Mouse (Mus musculus): ENCODE measurements at regions not wholly inside any gene's neighbourhood (a gene's known extent, or its start where the extent isn't known, plus 50 kb on each side); places are given as distances from the start of the nearest gene placed in this dataset.

DNA sequence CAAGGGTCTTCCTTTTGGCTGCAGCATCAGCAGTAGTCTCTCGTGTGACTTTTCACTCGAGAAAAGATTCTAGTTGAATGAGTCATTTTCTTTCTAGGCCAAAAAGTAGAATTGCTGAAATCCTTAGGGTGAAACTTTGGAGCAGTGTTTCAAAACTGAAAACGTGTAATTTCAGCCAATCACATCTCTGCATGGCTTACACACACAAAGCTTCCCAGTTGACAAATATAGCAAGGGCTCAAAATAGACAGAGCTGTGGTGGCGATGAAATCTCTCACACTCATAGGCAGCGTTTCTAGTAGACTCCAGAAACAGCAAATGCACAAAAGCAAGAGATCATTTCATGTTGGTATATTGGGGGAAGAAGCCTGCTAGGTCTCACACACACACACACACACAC, 283.1 kb upstream of the Rsrc1 start:
- ATAC-seq = no peak
- Histone ChIP-seq H3K9ac (ENCODE audit: low read depth, low read length) (no peak overlapping the region), H3K4me3 (ENCODE audit: low read depth, low read length) (no peak overlapping the region), H3K9me3 (replicated peaks; ENCODE audit: control insufficient read depth, low read length, poor library complexity, severe bottlenecking) (no peaks in the 10 kb centered on the region), H3K4me2 (ENCODE audit: low read length) (no peak overlapping the region), H3K27me3 (ENCODE audit: control insufficient read depth, insufficient read depth, low read depth, low read length) (no peaks in the 10 kb centered on the region), H3K4me1 (ENCODE audit: control insufficient read depth, insufficient read depth, low read length) (no peaks in the 10 kb centered on the region), H3K27ac (ENCODE audit: low read length) (no peak overlapping the region), H3K36me3 (ENCODE audit: control insufficient read depth, insufficient read depth, low read length) (no peaks in the 10 kb centered on the region)
- 84% methylated on average over 5 of the region's 5 CpGs for whole genome bisulfite sequencing

DNA sequence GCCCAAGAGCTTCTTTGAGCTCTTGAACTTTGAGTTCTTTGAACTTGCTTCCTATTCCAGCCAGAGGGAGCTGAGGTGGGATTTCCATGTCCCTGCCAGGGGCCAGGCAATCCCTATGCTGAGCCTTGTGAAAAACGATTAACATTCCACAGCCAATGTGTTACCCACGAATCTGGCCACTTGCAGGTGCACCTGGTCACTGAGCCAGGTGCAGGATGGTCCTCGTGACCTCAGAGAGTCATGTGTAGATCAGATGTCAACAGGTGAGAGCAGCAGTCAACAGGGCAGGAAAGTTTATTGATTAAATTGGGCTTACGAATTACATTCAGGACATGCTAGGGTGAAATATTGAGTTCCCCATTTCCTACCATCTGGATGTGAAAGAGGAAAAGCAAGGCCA, 275.4 kb upstream of the Rsrc1 start:
- no peak overlapping the region for H3K4me2 ChIP-seq (ENCODE audit: low read length)
- WGBS = 85% methylated on average over 4 of the region's 4 CpGs
- H3K36me3 ChIP-seq (ENCODE audit: control insufficient read depth, insufficient read depth, low read length) = no peaks in the 10 kb centered on the region
- no peaks in the 10 kb centered on the region for H3K9me3 ChIP-seq (replicated peaks; ENCODE audit: control insufficient read depth, low read length, poor library complexity, severe bottlenecking)
- no peak overlapping the region for H3K9ac ChIP-seq (ENCODE audit: low read depth, low read length)
- no peak overlapping the region for H3K27ac ChIP-seq (ENCODE audit: low read length)
- H3K27me3 ChIP-seq (ENCODE audit: control insufficient read depth, insufficient read depth, low read depth, low read length) = no peaks in the 10 kb centered on the region
- no peak overlapping the region for H3K4me3 ChIP-seq (ENCODE audit: low read depth, low read length)
- ATAC-seq = no peak
- H3K4me1 ChIP-seq (ENCODE audit: control insufficient read depth, insufficient read depth, low read length) = no peaks in the 10 kb centered on the region

DNA sequence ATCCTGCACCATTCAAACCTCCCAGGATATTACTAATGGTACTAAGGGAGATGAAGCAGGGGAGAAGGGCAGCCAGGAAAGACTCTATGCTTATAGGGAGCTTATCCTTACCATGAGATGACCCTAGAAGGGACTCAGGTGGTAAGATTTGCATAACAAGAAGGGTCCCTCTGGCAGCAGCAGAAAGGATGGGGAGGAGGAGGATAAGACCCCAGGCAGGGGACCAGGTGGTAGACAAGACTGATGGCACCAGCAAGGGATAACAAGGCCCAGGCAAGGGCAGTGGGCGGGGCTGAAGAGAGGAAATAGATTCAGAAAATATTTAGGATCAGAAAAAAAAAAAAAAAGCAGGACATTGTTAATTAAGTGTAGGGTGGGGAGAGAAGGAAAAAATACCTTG, 245.7 kb upstream of the Rsrc1 start:
- H3K4me3 ChIP-seq (ENCODE audit: low read depth, low read length) = no peak overlapping the region
- no peak overlapping the region for H3K4me2 ChIP-seq (ENCODE audit: low read length)
- H3K27me3 ChIP-seq (ENCODE audit: control insufficient read depth, insufficient read depth, low read depth, low read length) = no peaks in the 10 kb centered on the region
- no peak overlapping the region for H3K9ac ChIP-seq (ENCODE audit: low read depth, low read length)
- no peaks in the 10 kb centered on the region; the same call in 1 of the 2 replicates for H3K4me1 ChIP-seq (ENCODE audit: control insufficient read depth, insufficient read depth, low read length)
- H3K9me3 ChIP-seq (replicated peaks; ENCODE audit: control insufficient read depth, low read length, poor library complexity, severe bottlenecking) = no peaks in the 10 kb centered on the region
- H3K36me3 ChIP-seq (ENCODE audit: control insufficient read depth, insufficient read depth, low read length) = no peaks in the 10 kb centered on the region
- WGBS = 78% methylated on average over 1 of the region's 1 CpGs
- no peak for ATAC-seq
- no peak overlapping the region for H3K27ac ChIP-seq (ENCODE audit: low read length)

DNA sequence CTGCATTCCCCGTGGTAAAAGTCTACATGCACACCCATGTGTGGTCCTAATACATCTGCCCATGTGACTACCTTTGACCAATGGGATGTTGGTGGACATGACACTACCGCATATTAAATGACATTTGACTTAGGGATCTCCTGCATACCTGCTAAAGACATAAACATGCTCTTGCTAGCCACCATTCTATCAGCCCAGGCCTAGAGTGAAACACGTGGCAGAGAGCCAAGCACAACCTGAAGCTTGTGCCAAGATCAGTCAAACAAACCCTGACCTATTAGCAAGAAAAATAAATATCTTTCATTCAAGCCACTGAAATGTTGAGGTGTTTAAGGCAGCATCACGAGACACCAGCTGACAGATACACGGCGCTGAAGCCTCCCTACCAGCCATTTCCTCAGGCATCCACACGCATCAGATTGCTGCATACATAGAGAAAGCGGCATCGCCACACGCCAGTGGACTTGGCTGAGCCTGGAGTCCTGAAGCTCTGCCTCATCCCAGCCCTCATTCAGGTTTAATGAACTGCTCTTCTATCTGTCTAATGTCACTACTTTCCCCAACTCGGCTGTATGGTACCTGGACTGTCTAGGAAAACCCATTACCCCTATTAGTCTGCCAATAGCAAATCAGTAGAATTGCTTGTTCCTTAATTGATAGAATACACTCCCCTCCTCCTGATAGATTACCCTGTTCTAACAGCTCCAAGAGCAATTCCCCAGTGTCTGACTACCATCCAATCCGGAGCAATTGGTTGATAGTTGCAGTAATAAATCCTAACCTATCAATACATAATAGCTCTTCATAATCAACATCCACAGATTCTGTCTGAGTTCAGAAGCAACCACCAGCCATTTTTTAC, 242.8 kb upstream of the Rsrc1 start:
- H3K4me3 ChIP-seq (ENCODE audit: low read depth, low read length) = no peak overlapping the region
- no peak overlapping the region for H3K9ac ChIP-seq (ENCODE audit: low read depth, low read length)
- no peaks in the 10 kb centered on the region for H3K27me3 ChIP-seq (ENCODE audit: control insufficient read depth, insufficient read depth, low read depth, low read length)
- H3K36me3 ChIP-seq (ENCODE audit: control insufficient read depth, insufficient read depth, low read length) = no peaks in the 10 kb centered on the region
- no peaks in the 10 kb centered on the region; the same call in 1 of the 2 replicates for H3K4me1 ChIP-seq (ENCODE audit: control insufficient read depth, insufficient read depth, low read length)
- H3K4me2 ChIP-seq (ENCODE audit: low read length) = no peak overlapping the region
- H3K27ac ChIP-seq (ENCODE audit: low read length) = no peak overlapping the region
- ATAC-seq = peak; percentile 50
- WGBS = 73% methylated on average over 12 of the region's 12 CpGs
- no peaks in the 10 kb centered on the region for H3K9me3 ChIP-seq (replicated peaks; ENCODE audit: control insufficient read depth, low read length, poor library complexity, severe bottlenecking)

DNA sequence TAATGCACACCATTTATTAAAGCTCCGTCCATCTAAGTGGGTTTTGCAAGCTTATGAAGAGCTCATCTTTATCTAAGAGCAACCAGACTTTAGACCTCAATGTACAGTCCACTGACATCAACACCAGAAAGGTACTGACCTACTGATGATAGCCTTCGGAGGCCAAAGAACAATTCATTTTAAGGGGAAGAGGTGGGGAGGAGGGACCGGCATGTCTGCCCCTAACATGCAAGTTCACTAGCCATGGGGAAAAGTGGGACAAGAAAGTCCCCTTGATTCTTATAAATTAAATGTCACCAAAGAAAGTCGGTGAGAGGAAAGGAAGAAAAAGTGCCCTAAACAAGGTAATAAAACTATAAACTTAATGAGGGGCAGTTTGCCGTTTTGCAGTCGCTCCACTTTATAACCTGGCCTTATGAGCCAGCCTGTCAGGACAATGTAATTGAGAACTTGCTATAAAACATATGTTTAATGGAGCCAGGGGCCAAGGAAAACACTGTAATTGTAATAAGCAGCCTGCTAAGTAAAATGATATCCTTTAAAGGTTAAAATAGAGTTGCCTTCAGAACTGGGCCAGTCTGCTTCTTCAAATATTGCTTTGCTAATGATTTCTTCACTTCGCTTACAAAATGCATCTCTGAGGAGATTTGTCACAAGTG, 241.7 kb upstream of the Rsrc1 start:
- H3K36me3 ChIP-seq (ENCODE audit: control insufficient read depth, insufficient read depth, low read length) = no peaks in the 10 kb centered on the region
- H3K4me1 ChIP-seq (ENCODE audit: control insufficient read depth, insufficient read depth, low read length) = no peaks in the 10 kb centered on the region; the same call in 1 of the 2 replicates
- 74% methylated on average over 7 of the region's 7 CpGs for WGBS
- no peak overlapping the region for H3K27ac ChIP-seq (ENCODE audit: low read length)
- no peak for ATAC-seq
- no peaks in the 10 kb centered on the region for H3K9me3 ChIP-seq (replicated peaks; ENCODE audit: control insufficient read depth, low read length, poor library complexity, severe bottlenecking)
- no peaks in the 10 kb centered on the region for H3K27me3 ChIP-seq (ENCODE audit: control insufficient read depth, insufficient read depth, low read depth, low read length)
- no peak overlapping the region for H3K4me3 ChIP-seq (ENCODE audit: low read depth, low read length)
- H3K4me2 ChIP-seq (ENCODE audit: low read length) = no peak overlapping the region
- H3K9ac ChIP-seq (ENCODE audit: low read depth, low read length) = no peak overlapping the region

DNA sequence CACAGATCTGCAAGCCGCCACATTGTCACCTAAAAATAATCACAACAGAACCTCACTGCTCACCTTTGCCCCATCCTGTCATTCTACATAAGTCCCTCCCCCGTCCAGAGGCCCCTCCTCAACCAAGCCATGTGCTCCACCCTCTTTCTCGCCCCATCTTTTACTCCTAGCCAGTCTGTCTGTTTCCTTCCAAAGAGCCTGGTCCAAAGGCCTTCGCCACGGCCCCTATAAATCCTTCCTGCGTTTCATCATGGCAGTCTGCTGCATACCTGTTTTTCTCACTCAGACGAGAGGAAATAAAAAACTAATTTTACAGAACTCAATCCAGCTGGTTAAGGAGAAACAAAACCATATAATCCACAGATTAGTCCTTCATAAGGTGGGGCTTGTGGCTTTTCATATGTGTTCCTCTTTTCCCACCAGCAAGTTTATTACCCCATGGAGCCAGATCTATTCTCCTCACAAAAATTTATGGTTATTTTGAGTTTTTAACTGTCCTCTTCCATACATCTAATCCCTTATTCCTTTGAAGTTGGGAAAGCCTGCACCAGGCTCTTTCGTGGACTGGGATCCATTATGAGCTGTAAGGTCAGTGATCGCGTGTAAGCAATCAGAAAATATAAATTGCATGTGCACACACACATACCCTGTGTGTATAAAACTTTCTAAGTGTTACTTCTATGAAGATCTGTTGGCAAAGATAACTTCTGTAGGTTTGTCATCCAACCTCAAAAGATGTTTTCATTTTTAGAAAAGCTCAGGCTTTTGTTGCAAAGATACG, 236.9 kb upstream of the Rsrc1 start:
- H3K36me3 ChIP-seq (ENCODE audit: control insufficient read depth, insufficient read depth, low read length) = no peaks in the 10 kb centered on the region
- 81% methylated on average over 11 of the region's 11 CpGs for WGBS
- ATAC-seq = no peak

DNA sequence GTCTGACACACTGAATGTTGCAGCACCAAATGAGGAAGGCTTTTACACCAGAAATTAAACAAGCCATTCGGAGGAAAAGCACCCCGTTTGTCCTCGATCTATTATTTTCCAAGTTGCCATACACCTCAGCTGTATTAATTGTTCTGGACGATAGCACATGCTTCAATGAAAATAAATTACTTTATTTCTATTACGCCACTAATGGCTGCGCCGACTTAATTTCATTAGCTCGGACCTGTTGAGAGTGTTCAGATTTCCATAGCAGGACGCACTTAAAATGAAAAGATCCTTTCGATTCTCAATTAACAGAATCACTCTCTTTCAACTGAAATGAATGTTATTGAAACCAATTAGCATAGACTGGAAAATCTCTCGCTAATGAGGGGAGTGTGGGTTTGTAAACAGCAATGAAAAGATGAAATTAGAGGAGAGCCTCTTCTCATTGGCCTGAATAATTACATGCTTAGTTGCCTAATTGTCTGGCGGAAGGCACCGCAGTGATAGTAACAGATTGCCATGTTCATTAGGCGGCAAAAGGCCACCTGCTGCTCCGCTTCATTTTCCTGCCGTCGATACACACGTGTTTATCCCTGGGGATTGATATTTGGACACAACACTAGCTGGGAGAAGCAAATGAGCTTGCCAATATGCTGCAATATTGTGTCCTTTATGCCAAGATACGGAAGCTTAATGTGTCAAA, 234.7 kb upstream of the Rsrc1 start:
- ATAC-seq = peak; percentile 83
- H3K4me1 ChIP-seq (ENCODE audit: control insufficient read depth, insufficient read depth, low read length) = no peaks in the 10 kb centered on the region
- 30% methylated on average over 19 of the region's 19 CpGs for WGBS

More for the DNA sequence above, 236.9 kb upstream of the Rsrc1 start:
- Histone ChIP-seq H3K9me3 (replicated peaks; ENCODE audit: control insufficient read depth, low read length, poor library complexity, severe bottlenecking) (no peaks in the 10 kb centered on the region), H3K4me1 (ENCODE audit: control insufficient read depth, insufficient read depth, low read length) (no peaks in the 10 kb centered on the region; the same call in 1 of the 2 replicates), H3K4me2 (ENCODE audit: low read length) (no peak overlapping the region), H3K27me3 (ENCODE audit: control insufficient read depth, insufficient read depth, low read depth, low read length) (no peaks in the 10 kb centered on the region), H3K4me3 (ENCODE audit: low read depth, low read length) (no peak overlapping the region), H3K27ac (ENCODE audit: low read length) (no peak overlapping the region), H3K9ac (ENCODE audit: low read depth, low read length) (no peak overlapping the region)

DNA sequence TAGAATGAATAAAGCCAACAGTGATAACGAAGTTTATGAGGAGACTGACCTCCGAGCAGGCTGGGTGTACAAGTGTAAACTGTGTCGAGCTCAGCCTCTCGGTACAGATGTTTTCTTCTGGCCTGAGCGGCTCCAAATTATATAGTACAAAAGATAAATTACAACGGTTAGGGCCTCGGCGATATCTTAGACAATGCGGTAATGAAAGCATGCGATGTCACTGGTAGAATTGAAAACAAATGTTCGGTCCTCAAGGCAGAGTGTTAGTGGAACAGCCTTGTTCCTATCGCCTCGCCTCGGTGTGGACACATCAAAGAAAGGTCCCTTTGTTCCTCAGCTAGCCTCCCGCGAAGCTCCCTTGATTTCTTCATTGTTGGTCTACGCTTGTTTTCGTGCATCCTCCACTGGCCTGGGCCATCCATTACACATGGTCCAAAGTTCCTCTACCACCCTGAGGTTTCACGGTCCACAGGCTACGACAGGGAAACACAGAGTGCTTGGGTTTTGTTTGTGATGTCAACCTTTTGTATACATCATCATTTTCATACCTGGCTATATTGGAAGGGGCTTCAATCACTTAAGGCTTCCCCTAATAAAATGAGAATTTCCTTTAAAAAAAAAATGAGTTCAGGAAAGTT, 234.0 kb upstream of the Rsrc1 start:
- Histone ChIP-seq H3K27ac (ENCODE audit: low read length) (no peak overlapping the region), H3K4me2 (ENCODE audit: low read length) (peak overlapping the region; percentile 44), H3K27me3 (ENCODE audit: control insufficient read depth, insufficient read depth, low read depth, low read length) (no peaks in the 10 kb centered on the region), H3K9me3 (replicated peaks; ENCODE audit: control insufficient read depth, low read length, poor library complexity, severe bottlenecking) (no peaks in the 10 kb centered on the region), H3K36me3 (ENCODE audit: control insufficient read depth, insufficient read depth, low read length) (no peaks in the 10 kb centered on the region), H3K4me3 (ENCODE audit: low read depth, low read length) (no peak overlapping the region), H3K9ac (ENCODE audit: low read depth, low read length) (no peak overlapping the region), H3K4me1 (ENCODE audit: control insufficient read depth, insufficient read depth, low read length) (no peaks in the 10 kb centered on the region)
- 35% methylated on average over 20 of the region's 20 CpGs for WGBS
- peak; percentile 61 for ATAC-seq

More for the DNA sequence above, 234.7 kb upstream of the Rsrc1 start:
- Histone ChIP-seq H3K27ac (ENCODE audit: low read length) (no peak overlapping the region), H3K36me3 (ENCODE audit: control insufficient read depth, insufficient read depth, low read length) (no peaks in the 10 kb centered on the region), H3K9me3 (replicated peaks; ENCODE audit: control insufficient read depth, low read length, poor library complexity, severe bottlenecking) (no peaks in the 10 kb centered on the region), H3K4me2 (ENCODE audit: low read length) (peak overlapping the region; percentile 44), H3K27me3 (ENCODE audit: control insufficient read depth, insufficient read depth, low read depth, low read length) (no peaks in the 10 kb centered on the region), H3K9ac (ENCODE audit: low read depth, low read length) (no peak overlapping the region), H3K4me3 (ENCODE audit: low read depth, low read length) (peak overlapping the region; percentile 6; the same call in 1 of the 2 replicates)

Measured in midbrain, embryonic 16.5 days (tissue).